Mouse (Mus musculus): ENCODE data around the gene Kdm1a.

Gene Kdm1a

GRCm38 (mm10) chr4:136602568-136602967, at the start of gene Kdm1a:
Gene Kdm1a, minus strand, starts transcription at chr4:136602723.
- DNase-seq (ENCODE audit: low read depth, low spot score) = peak; percentile 98

- DNase-seq (ENCODE audit: low read depth, low spot score) = peak; percentile 68
Measured at GRCm38 (mm10) chr4:136651882-136652527, 49.5 kb upstream of the Kdm1a start.

- DNase-seq (ENCODE audit: low read depth, low spot score) = peak; percentile 56
Measured at GRCm38 (mm10) chr4:136651357-136651811, 48.9 kb upstream of the Kdm1a start.

GRCm38 (mm10) chr4:136650261-136650660, 47.7 kb upstream of the Kdm1a start:
- DNase-seq (ENCODE audit: low read depth, low spot score) = no peak

- DNase-seq (ENCODE audit: low read depth, low spot score) = peak; percentile 54
Measured at GRCm38 (mm10) chr4:136649480-136650196, 47.1 kb upstream of the Kdm1a start.

GRCm38 (mm10) chr4:136648922-136649479, 46.5 kb upstream of the Kdm1a start:
- DNase-seq (ENCODE audit: low read depth, low spot score) = peak; percentile 82

- DNase-seq (ENCODE audit: low read depth, low spot score) = no peak
Measured at GRCm38 (mm10) chr4:136638890-136639289, 36.4 kb upstream of the Kdm1a start.

GRCm38 (mm10) chr4:136638230-136638750, 35.8 kb upstream of the Kdm1a start:
- DNase-seq (ENCODE audit: low read depth, low spot score) = no peak

GRCm38 (mm10) chr4:136637563-136638229, 35.2 kb upstream of the Kdm1a start:
- peak; percentile 90 for DNase-seq (ENCODE audit: low read depth, low spot score)

GRCm38 (mm10) chr4:136636983-136637562, 34.5 kb upstream of the Kdm1a start:
- DNase-seq (ENCODE audit: low read depth, low spot score) = no peak

GRCm38 (mm10) chr4:136636511-136636910, 34.0 kb upstream of the Kdm1a start:
- no peak for DNase-seq (ENCODE audit: low read depth, low spot score)

GRCm38 (mm10) chr4:136635995-136636394, 33.5 kb upstream of the Kdm1a start:
- DNase-seq (ENCODE audit: low read depth, low spot score) = no peak

GRCm38 (mm10) chr4:136631237-136631994, 28.9 kb upstream of the Kdm1a start:
- peak; percentile 73 for DNase-seq (ENCODE audit: low read depth, low spot score)

GRCm38 (mm10) chr4:136626590-136626989, 24.1 kb upstream of the Kdm1a start:
- no peak for DNase-seq (ENCODE audit: low read depth, low spot score)

GRCm38 (mm10) chr4:136622388-136622787, 19.9 kb upstream of the Kdm1a start, which contains the start of gene Lactbl1:
Gene Lactbl1, plus strand, starts transcription at chr4:136622621.
- DNase-seq (ENCODE audit: low read depth, low spot score) = no peak

GRCm38 (mm10) chr4:136621956-136622355, 19.4 kb upstream of the Kdm1a start:
- DNase-seq (ENCODE audit: low read depth, low spot score) = no peak

- DNase-seq (ENCODE audit: low read depth, low spot score) = peak; percentile 83
Measured at GRCm38 (mm10) chr4:136621336-136621735, 18.8 kb upstream of the Kdm1a start.

GRCm38 (mm10) chr4:136613657-136614056, 11.1 kb upstream of the Kdm1a start:
- DNase-seq (ENCODE audit: low read depth, low spot score) = peak; percentile 33

- DNase-seq (ENCODE audit: low read depth, low spot score) = no peak
Measured at GRCm38 (mm10) chr4:136610387-136610856, 7.9 kb upstream of the Kdm1a start, which contains the start of gene Tex46. Gene Tex46, plus strand, starts transcription at chr4:136610437.

GRCm38 (mm10) chr4:136605756-136606485, 3.4 kb upstream of the Kdm1a start:
- DNase-seq (ENCODE audit: low read depth, low spot score) = no peak

Data from brain, adult 2 months (tissue).